Mouse (Mus musculus) stomach, embryonic 14.5 days (tissue): ENCODE measurements around the gene Il4. TPM values are rescaled to one million over a fixed set of nuclear protein-coding genes. Genes with fewer than 3 reads are reported as not detected.

Experiments
- ATAC-seq: fragments of 200-750 bp; cut with Nextera tagmentation; 2 replicates; pipeline ENCODE4 v1.8.0; 2017; ENCODE audit warnings: low read depth, moderate TSS enrichment; ENCODE audit not compliant: insufficient number of reproducible peaks, insufficient read depth, low FRiP score
- H3K27ac ChIP-seq: fragments of 300-500 bp; sonication (generic); 2 replicates; pipeline ENCODE4 v1.5.1; 2014; ENCODE audit warnings: mild to moderate bottlenecking, low read length, moderate library complexity, mixed read lengths
- H3K27me3 ChIP-seq: fragments of 300-500 bp; sonication (generic); 2 replicates; pipeline ENCODE4 v1.6.1; 2014; ENCODE audit warnings: low read length, control low read depth, mixed read lengths; ENCODE audit not compliant: control insufficient read depth, insufficient read depth
- H3K36me3 ChIP-seq: fragments of 300-500 bp; sonication (generic); 2 replicates; pipeline ENCODE4 v1.6.1; 2014; ENCODE audit warnings: mild to moderate bottlenecking, control low read depth, low read length, moderate library complexity, mixed read lengths; ENCODE audit not compliant: control insufficient read depth, insufficient read depth
- H3K4me1 ChIP-seq: fragments of 300-500 bp; sonication (generic); 2 replicates; pipeline ENCODE4 v1.6.1; 2014; ENCODE audit warnings: low read length, control low read depth, mixed read lengths; ENCODE audit not compliant: control insufficient read depth, insufficient read depth
- H3K4me2 ChIP-seq: fragments of 300-500 bp; sonication (generic); replicated peaks from 2 replicates; pipeline ENCODE4 v1.6.1; 2014; ENCODE audit warnings: low read depth, low read length, control low read depth
- H3K4me3 ChIP-seq: fragments of 300-500 bp; sonication (generic); 2 replicates; pipeline ENCODE4 v1.5.1; 2014; ENCODE audit warnings: low read depth, low read length, control low read depth
- H3K9ac ChIP-seq: fragments of 300-500 bp; sonication (generic); replicated peaks from 2 replicates; pipeline ENCODE4 v1.6.1; 2014; ENCODE audit warnings: low read depth, mild to moderate bottlenecking, control low read depth, low read length, moderate library complexity, mixed read lengths
- H3K9me3 ChIP-seq: fragments of 300-500 bp; sonication (generic); 2 replicates; pipeline ENCODE4 v1.6.1; 2016; ENCODE audit warnings: low read depth, low read length, control low read depth; ENCODE audit not compliant: control insufficient read depth
- WGBS: fragments of 180-500 bp; shearing (Covaris S2); extraction: QIAGEN DNeasy Blood & Tissue Kit; methylation state at CpG from one replicate; pipeline ENCODE4 v1.1.7; 2014; 5-methylcytosine and 5-hydroxymethylcytosine counted together
- polyA plus RNA-seq: library from polyadenylated mRNA; unstranded; fragments of >200 nt; fragmentation: Nextera tagmentation; extraction: Ambion mirVana; gene quantifications from 2 replicates; pipeline ENCODE4 v1.2.1, GENCODE M21; 2014

Il4 gene
- polyA plus RNA-seq, 1 experiment from 2014 or later: 2.2 TPM

DNA sequence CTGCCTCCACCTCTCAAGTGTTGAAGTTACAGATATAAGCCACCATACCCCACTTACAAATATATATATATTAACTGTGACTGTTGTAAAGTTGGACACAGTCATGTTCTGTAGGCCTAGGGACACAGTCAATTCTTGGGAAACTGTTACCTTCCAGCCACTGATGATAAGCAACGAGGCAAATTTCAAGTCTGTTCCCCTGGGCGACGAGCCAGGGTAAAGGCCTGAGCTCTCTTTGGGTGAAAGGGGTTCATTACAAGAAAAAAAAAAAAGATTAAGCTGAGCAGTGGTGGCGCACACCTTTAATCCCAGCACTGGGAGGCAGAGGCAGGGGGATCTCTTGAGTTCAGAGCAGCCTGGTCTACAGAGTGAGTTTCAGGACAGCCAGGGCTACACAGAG, 1.6 kb upstream of the Il4 start:
- Histone ChIP-seq H3K4me3 (no peak overlapping the region), H3K9ac (no peak overlapping the region), H3K9me3 (no peaks in the 10 kb centered on the region), H3K4me2 (no peak overlapping the region), H3K4me1 (no peaks in the 10 kb centered on the region), H3K27ac (no peak overlapping the region), H3K36me3 (no peaks in the 10 kb centered on the region), H3K27me3 (no peaks in the 10 kb centered on the region)
- no peak for ATAC-seq
- 85% methylated on average over 4 of the region's 4 CpGs for WGBS

DNA sequence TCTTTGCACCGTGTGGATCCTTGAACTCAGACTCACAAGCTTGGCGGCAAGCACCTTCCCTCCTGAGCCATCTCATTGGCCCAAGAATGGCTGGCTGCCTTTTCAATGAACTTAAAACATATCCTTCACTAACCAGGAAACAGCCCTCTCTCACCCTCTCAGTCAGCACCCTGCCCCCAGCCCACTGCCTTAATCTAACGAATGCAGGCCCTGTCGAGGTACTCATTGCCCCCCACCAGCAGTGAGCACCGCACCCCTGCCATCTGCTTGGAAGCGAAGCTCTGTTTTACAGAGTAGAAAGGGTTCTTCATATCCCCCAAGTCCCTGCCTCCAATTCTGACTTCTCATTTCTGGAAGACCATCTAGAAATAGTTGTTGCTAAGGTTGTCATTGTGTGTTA, 959 bp upstream of the Il4 start:
- Histone ChIP-seq H3K9me3 (no peaks in the 10 kb centered on the region), H3K27ac (no peak overlapping the region), H3K36me3 (no peaks in the 10 kb centered on the region), H3K27me3 (no peaks in the 10 kb centered on the region), H3K4me2 (no peak overlapping the region), H3K9ac (no peak overlapping the region), H3K4me1 (no peaks in the 10 kb centered on the region), H3K4me3 (no peak overlapping the region)
- 63% methylated on average over 6 of the region's 6 CpGs for WGBS
- ATAC-seq: no peak

DNA sequence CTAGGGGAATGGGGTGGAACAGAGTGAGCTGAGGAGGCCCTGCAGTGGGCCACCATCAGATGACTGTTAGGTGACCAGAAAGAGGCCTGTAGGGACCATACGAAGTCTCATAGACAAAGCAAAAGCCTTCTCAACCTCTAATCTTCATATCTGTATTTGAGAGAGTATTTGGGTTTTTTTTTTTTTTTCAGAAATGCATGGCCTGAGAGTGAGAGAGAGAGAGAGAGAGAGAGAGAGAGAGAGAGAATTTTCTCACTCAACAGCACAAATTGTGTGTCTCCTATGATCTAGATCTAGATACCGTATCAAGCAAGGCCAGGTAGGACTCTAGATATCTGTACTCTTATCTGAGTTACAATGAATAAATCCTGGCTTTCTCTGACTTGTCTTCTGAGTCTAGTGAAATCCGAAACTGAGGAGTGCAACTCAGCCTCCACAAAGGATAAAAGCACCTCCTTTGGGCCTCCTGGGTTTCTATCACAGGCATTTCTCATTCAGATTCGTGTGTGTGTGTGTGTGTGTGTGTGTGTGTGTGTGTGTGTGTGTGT, 833 bp downstream of the Il4 start:
- ATAC-seq: no peak
- H3K27ac ChIP-seq: no peak overlapping the region
- WGBS: 63% methylated on average over 4 of the region's 4 CpGs
- H3K9me3 ChIP-seq: no peaks in the 10 kb centered on the region
- no peak overlapping the region for H3K9ac ChIP-seq
- no peaks in the 10 kb centered on the region for H3K4me1 ChIP-seq
- H3K4me3 ChIP-seq: no peak overlapping the region
- H3K27me3 ChIP-seq: no peaks in the 10 kb centered on the region
- H3K4me2 ChIP-seq: no peak overlapping the region
- no peaks in the 10 kb centered on the region for H3K36me3 ChIP-seq

DNA sequence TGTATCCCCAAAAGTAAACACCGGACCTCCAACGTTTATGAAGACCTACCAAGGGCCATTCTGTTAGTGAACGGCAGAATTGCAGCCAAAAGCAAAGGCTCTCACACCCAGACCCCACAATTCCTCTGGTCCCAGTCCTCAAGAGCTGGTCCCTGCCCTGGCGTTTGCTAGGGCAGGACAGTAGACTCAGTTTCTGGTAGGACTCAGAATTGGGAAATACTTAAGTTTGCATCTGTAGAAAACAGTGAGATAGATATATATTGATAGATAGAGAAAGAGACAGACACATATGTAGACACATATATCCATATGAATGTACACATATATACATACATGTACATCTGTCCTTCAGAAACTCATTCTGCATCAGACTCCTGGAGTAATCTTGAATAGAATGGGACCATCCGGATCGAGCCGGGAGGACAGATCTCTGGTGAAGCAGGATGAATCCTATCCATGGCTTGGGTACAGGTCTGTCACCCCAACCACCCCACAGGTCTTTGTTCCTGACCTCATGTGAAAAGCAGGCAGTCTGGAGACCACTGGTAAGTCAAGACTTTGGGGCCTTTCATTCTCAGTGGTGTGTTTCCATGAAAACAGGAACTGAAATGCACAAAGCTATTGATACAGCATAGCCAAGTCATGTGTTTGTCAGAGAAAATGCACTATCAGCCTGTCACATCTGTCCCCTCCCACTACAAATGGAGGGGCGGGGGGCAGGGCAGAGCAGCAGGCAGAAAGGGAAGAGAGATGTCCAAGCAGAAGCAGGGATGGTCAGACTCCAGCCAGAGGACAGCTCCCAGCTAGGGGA, 1.5 kb downstream of the Il4 start:
- ATAC-seq: no peak
- no peaks in the 10 kb centered on the region for H3K36me3 ChIP-seq
- 59% methylated on average over 8 of the region's 8 CpGs for WGBS

DNA sequence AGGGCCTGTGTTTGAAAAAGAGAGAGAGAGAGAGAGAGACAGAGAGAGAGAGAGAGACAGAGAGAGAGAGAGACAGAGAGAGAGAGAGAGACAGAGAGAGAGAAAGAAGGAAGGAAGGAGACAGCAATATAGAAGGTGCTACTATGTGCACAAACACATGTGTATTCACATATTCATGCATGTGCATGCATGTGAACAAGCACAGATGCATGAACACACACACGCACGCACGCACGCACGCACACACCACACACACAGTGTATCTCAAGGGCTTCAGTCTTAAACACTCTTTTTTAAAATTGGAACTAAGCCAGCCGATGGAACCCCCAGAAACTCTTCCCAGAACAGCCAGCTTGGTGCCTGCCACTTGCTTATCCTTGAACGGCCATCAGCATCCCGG, 2.9 kb downstream of the Il4 start:
- Histone ChIP-seq H3K27ac (no peak overlapping the region), H3K4me1 (no peaks in the 10 kb centered on the region), H3K9ac (no peak overlapping the region), H3K4me3 (no peak overlapping the region), H3K4me2 (no peak overlapping the region), H3K9me3 (no peaks in the 10 kb centered on the region), H3K36me3 (no peaks in the 10 kb centered on the region), H3K27me3 (no peaks in the 10 kb centered on the region)
- 88% methylated on average over 8 of the region's 8 CpGs for WGBS
- no peak for ATAC-seq

More for the DNA sequence above, 1.5 kb downstream of the Il4 start:
- H3K27ac ChIP-seq: no peak overlapping the region
- no peak overlapping the region for H3K9ac ChIP-seq
- H3K4me2 ChIP-seq: no peak overlapping the region
- no peaks in the 10 kb centered on the region for H3K27me3 ChIP-seq
- H3K9me3 ChIP-seq: no peaks in the 10 kb centered on the region
- H3K4me3 ChIP-seq: no peak overlapping the region
- no peaks in the 10 kb centered on the region for H3K4me1 ChIP-seq

DNA sequence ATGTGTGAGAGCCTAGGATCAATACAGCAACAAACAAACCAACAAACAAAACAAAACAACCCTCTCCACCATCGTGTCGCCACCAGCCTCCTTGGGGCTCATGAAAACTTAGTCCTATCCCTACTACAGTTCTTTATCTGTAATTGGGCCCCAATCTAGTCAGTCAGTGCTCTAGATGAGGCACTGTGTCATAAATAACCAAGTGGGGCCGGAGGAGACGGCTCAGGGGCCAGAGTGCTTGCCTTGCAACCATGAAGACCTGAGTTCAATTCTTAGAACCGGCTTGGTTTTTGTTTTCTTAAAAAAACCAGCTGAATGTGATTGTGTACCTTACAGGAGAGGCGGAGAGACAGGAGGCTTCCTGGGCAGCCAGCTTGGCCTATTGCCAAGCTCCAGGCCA, 3.3 kb downstream of the Il4 start:
- no peaks in the 10 kb centered on the region for H3K4me1 ChIP-seq
- H3K9me3 ChIP-seq: no peaks in the 10 kb centered on the region
- H3K4me2 ChIP-seq: no peak overlapping the region
- no peaks in the 10 kb centered on the region for H3K36me3 ChIP-seq
- no peak overlapping the region for H3K4me3 ChIP-seq
- no peak for ATAC-seq
- 69% methylated on average over 6 of the region's 6 CpGs for whole genome bisulfite sequencing
- no peak overlapping the region for H3K9ac ChIP-seq
- H3K27me3 ChIP-seq: no peaks in the 10 kb centered on the region
- no peak overlapping the region for H3K27ac ChIP-seq

DNA sequence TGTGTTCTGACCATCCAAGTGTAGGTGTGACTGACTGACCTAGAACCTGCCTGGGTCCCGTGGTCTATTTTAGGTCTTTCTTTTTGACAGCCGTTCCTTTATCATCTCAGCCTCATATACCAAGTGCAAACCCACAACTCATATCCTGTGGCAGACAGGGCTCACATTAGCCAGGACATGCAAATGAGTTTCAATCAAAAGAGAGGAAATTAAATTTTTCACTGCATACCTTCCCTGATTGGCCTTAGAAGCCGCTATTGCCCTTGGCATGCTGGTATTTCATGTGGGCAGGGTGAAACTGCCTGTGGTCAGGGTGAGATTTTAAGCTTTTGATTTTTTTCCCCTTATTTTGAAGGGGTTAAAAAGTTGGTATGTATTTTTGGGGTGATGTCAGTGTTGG, 8.8 kb downstream of the Il4 start:
- Histone ChIP-seq H3K4me3 (no peak overlapping the region), H3K36me3 (no peaks in the 10 kb centered on the region), H3K9me3 (no peaks in the 10 kb centered on the region), H3K4me2 (no peak overlapping the region), H3K27me3 (no peaks in the 10 kb centered on the region), H3K9ac (no peak overlapping the region), H3K4me1 (no peaks in the 10 kb centered on the region), H3K27ac (no peak overlapping the region)
- WGBS: 92% methylated on average over 3 of the region's 3 CpGs
- no peak for ATAC-seq

DNA sequence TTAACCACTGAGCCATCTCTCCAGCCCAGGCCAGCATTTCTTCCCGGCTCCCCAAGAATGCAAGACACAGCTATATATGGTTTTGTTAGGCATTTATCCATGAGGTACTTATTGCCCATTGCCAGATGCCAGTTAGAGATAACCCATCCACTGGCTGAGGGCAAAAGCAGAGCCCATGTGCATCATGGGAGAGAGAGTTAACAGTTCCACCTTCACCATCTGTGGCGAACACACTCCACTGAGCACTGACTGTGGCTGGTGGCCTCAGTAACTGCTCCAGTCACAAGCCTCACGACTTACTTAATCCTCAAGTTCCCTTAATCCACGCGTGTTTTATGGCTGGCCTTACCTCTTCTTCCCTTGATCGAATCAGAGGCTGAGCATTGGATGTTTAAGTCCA, 9.2 kb downstream of the Il4 start:
- Histone ChIP-seq H3K27me3 (no peaks in the 10 kb centered on the region), H3K36me3 (no peaks in the 10 kb centered on the region), H3K9me3 (no peaks in the 10 kb centered on the region), H3K4me1 (no peaks in the 10 kb centered on the region), H3K4me2 (no peak overlapping the region), H3K9ac (no peak overlapping the region), H3K27ac (no peak overlapping the region), H3K4me3 (no peak overlapping the region)
- WGBS: 80% methylated on average over 6 of the region's 6 CpGs
- ATAC-seq: no peak

DNA sequence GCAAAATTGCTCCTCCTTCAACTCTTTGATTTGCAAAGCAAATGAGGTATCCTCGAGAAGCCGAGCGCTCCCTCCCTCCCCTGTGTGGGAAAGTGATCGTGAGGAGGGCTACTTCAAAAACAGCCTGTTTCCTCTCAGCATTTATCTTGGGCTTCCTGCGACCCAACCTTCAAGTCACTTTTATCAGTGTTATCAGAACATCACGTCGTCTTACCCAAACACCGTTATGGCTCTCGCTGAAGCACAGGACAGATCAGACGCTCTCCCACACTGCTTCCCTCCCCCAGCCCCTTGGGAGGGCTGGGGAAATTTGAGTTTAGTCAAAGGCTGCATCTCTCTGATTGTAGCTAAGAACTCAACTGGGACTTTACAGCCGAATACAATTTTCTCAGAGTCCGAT, 12.9 kb downstream of the Il4 start:
- Histone ChIP-seq H3K9me3 (no peaks in the 10 kb centered on the region), H3K36me3 (peaks cover 11% of the 10 kb centered on the region), H3K9ac (no peak overlapping the region), H3K4me2 (no peak overlapping the region), H3K4me1 (no peaks in the 10 kb centered on the region), H3K27me3 (no peaks in the 10 kb centered on the region), H3K4me3 (no peak overlapping the region), H3K27ac (no peak overlapping the region)
- WGBS: 13% methylated on average over 12 of the region's 12 CpGs
- ATAC-seq: no peak
